Mouse (Mus musculus) monocyte, adult 5-6 weeks (primary cell): Measurements from ENCODE around the gene Ntf3. TPM values are rescaled to one million over a fixed set of nuclear protein-coding genes. Genes with fewer than 3 reads are reported as not detected.

Experiments used
- ATAC-seq: fragments of 153-309, 156-312 bp; replicated peaks from 2 replicates; pipeline ENCODE4 v1.8.0; 2017; ENCODE audit warnings: mild to moderate bottlenecking; ENCODE audit not compliant: low TSS enrichment, insufficient number of reproducible peaks, severe bottlenecking, poor library complexity, low FRiP score
- total RNA-seq: library from RNA; stranded (forward); fragments of 200-1000, 200-491, 200-594 nt; gene quantifications from 3 replicates; pipeline ENCODE4 v1.2.3, GENCODE M21; 2017

The Ntf3 gene
- total RNA-seq, 1 experiment from 2014 or later, result not detected

GRCm38 (mm10) chr6:126110892-126111835, 55.5 kb downstream of the Ntf3 start:
- no peak for ATAC-seq

- ATAC-seq, result no peak
These were observed 57.5 kb downstream of the Ntf3 start for GRCm38 (mm10) chr6:126109184-126109583.

GRCm38 (mm10) chr6:126108771-126109170, 57.9 kb downstream of the Ntf3 start:
- no peak for ATAC-seq

GRCm38 (mm10) chr6:126107398-126107797, 59.3 kb downstream of the Ntf3 start:
- ATAC-seq, result no peak

GRCm38 (mm10) chr6:126106798-126107173, 59.9 kb downstream of the Ntf3 start:
- no peak for ATAC-seq

GRCm38 (mm10) chr6:126106051-126106797, 60.5 kb downstream of the Ntf3 start:
- ATAC-seq, result no peak

- no peak for ATAC-seq
These were observed 61.5 kb downstream of the Ntf3 start for GRCm38 (mm10) chr6:126105083-126105740.

- ATAC-seq, result no peak
These were observed 64.1 kb downstream of the Ntf3 start for GRCm38 (mm10) chr6:126102571-126102970.

- ATAC-seq, result no peak
These were observed 64.7 kb downstream of the Ntf3 start for GRCm38 (mm10) chr6:126102007-126102406.

- no peak for ATAC-seq
These were observed 66.1 kb downstream of the Ntf3 start for GRCm38 (mm10) chr6:126100579-126100978.

GRCm38 (mm10) chr6:126097471-126097870, 69.2 kb downstream of the Ntf3 start:
- no peak for ATAC-seq

- no peak for ATAC-seq
These were observed 70.6 kb downstream of the Ntf3 start for GRCm38 (mm10) chr6:126096085-126096484.

- ATAC-seq, result no peak
These were observed 71.7 kb downstream of the Ntf3 start for GRCm38 (mm10) chr6:126095041-126095440.

GRCm38 (mm10) chr6:126092026-126092425, 74.7 kb downstream of the Ntf3 start:
- ATAC-seq, result no peak

GRCm38 (mm10) chr6:126090063-126090462, 76.6 kb downstream of the Ntf3 start:
- no peak for ATAC-seq

- no peak for ATAC-seq
These were observed 78.0 kb downstream of the Ntf3 start for GRCm38 (mm10) chr6:126088489-126089265.

- ATAC-seq, result no peak
These were observed 80.3 kb downstream of the Ntf3 start for GRCm38 (mm10) chr6:126086321-126086950.

GRCm38 (mm10) chr6:126080531-126080930, 86.2 kb downstream of the Ntf3 start:
- ATAC-seq, result no peak
